Mouse (Mus musculus) common myeloid progenitor, adult 5-6 weeks (primary cell): ENCODE measurements around the gene Eps15. TPM values are rescaled to one million over a fixed set of nuclear protein-coding genes. Genes with fewer than 3 reads are reported as not detected.

Experiments
- ATAC-seq: replicated peaks from 2 replicates; pipeline ENCODE4 v1.8.0; 2016; ENCODE audit warnings: low read depth, mild to moderate bottlenecking, moderate TSS enrichment, inconsistent platforms; ENCODE audit not compliant: poor library complexity, severe bottlenecking
- total RNA-seq: library from RNA; stranded (forward); fragments of 200-1000, 187-1606 nt; gene quantifications from 2 replicates; pipeline ENCODE4 v1.2.3, GENCODE M21; 2017

Gene Eps15
- total RNA-seq, 1 experiment from 2014 or later: 63.1 TPM

DNA sequence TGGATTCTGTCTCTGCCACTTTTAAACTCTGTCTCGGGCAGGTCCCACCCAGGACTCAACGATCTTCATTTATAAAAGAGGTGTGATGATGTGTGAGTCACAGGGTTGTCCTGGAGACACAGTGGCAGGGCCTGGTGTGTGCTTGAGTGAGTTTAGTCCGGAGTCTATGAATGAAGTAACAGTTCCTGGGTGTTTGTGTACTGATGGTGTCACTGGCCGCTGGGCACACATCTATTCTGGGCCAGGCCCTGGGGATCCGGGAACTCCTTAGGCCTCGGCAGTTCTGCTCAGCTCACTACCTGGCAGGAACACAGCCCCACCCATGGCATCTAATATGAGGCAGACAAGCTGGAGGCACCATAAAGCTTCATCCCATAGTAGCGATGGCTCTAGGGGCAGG, 141.5 kb downstream of the Eps15 start:
- ATAC-seq: no peak

DNA sequence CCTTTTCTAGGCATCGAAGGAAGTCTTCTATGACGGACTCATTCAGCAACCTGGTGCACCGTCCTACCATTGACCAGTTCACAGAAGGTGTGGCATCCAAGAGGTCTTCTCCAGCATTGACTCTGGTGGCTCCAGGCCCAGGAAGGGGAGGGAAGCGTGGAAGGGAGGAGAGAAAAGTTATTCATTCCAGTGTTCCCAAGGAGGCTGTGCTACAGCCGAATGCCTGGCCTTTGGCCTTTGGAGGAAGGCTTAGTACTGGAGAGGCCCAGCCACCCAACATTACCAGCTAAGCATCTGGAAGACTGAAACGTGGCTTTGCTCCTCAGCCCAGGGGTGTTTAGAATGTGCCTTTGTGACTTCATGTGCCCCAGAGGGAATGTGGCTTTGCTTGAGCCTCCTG, 142.4 kb downstream of the Eps15 start:
- ATAC-seq: no peak

DNA sequence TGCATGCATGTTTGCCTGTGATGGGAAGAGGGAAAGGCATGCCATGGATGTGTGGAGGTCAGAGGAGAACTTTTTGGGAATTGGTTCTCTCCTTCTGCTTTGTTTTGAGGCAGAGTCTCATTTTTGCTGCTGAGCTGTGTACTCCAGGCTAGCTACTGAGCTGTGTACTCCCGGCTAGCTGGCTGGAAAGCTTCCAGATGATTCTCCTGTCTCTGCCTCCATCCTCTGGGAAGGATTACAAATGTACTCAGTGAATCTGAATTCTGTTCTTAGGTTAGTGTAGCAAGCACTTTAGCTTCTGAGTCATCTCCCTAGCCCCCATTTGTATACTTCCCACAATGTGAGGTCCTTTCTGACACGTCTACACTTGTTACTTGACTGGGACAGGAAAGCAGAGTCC, 143.4 kb downstream of the Eps15 start:
- no peak for ATAC-seq

DNA sequence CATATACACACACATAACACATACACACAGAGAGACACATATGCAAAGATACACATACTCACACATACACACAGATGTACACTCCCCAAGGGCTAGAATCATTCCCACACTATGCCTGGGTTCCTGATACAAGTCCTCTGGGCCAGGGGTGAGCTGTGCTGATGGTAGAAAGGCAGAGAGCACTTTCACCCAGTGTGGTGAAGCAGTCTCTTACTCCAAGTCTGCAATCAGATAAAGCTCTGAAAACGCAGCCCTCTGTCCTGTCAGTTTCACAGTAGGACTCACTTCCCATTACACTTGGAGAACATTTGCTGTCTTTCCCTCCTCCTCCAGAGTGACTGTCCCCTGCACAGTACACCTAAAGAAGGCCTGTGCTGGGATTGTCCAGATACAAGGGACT, 147.0 kb downstream of the Eps15 start:
- no peak for ATAC-seq

DNA sequence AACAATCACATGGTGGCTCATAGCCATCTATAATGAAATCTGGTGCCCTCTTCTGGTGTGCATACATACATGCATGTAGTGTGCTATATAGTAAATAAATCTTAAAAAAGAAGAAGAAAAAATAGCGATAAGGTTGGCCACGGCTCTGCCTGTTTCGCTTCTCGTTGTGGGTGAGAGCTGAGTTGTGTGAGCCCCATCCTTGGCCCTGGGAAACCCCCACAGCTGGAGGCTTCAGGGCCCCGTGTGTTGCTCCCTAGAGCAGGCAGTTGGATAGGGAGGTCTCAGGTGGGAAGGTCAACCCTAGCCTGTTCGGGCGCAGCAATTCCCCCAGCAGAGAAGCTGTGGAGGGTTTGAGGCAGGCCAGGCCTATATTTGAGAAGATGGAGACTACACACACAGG, 150.2 kb downstream of the Eps15 start:
- no peak for ATAC-seq

DNA sequence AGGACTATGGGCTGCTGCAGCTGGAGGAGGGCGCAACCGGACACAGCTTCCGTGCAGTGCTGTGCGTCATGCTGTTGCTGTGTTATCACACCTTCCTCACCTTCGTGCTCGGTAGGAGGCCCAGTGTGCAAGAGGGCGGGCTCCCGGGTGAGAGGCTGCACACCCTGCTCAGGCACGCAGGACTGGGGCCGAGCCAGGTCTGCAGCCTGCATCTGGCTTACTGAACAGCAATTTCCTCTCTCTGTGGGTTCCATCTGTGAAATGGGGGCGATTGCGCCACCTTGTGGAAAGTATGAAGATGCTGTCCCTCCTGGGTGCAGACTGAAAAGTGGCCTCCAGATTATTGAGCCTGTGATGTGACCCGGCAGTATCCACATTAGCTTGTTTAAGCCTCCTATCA, 150.8 kb downstream of the Eps15 start:
- peak; percentile 51 for ATAC-seq

DNA sequence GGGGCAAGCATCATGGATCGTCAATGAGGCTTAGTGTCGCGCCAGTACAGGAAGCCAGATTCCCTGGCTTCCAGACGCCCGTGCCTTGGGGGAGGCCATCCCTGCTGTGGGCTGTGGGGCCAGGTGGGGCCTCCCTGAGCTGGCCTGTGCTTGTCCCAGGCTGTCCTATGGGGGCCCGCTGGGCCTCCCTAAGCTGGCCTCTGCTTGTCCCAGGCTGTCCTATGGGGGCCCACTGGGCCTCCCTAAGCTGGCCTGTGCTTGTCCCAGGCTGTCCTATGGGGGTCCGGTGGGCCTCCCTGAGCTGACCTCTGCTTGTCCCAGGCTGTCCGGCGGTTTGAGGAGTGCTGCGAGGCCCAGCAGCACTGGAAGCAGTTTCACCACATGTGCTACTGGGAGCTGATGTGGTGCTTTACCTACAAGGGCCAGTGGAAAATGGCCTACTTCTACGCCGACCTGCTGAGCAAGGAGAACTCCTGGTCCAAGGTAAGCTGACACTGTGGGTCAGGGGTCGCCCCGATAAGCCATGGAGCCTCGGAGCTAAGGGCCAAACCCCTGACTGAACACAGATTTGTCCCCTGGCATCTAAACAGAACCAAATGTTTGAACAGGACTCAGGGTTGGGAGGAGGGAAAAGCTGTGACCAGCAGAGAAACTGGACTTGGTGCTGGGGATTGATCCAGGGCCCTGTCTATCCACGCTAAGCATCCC, 152.8 kb downstream of the Eps15 start:
- no peak for ATAC-seq

DNA sequence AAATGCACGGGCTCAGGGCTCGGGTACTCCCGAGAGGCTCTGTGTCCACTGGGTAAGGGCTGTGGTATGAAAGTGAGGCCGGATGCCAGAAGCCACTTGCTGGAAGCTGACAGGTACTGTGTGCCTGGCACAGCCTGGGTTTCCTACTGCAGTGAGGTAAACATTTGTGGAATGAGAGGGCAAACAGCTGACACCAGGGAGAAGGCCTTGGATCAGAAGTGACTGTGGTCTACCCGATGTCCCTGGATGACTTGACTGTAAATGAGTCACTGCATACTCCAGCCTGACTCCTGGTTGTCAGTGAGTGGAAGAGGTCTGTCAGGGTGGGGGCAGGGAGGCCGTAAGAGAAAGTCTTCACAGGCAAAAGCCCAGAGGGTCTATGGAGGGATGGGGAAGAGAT, 153.6 kb downstream of the Eps15 start:
- no peak for ATAC-seq

DNA sequence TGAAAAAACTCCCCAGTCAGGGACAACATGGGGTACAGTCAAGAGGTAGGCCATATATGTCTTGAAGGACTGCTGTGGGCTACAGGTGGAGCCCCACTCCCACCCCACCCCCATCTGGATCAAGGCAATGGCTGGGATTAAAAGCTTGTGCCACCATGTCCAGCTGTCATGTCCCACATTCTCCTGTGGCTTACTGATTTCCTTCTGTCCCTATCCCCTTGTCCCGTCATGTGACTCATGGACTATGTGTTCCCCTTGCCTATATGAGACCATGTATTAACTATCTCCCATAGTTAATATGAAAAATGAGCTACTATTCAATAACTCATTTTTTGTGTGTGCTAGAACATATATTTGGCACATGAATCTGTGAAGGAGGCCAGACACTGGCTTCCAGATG, 154.2 kb downstream of the Eps15 start:
- no peak for ATAC-seq

Other genes with a start within 250 kb of the Eps15 start
- gene Osbpl9, start 78.0 kb upstream of the Eps15 start, total RNA-seq: 61.4 and 64.8 TPM in 2 replicates
- gene Calr4, start 45.8 kb upstream of the Eps15 start, total RNA-seq: not detected in 2 replicates
- gene Ttc39a, start 126.4 kb downstream of the Eps15 start, total RNA-seq: 0.46 and 2.8 TPM in 2 replicates
- gene Rnf11, start 204.5 kb downstream of the Eps15 start, total RNA-seq: 24.7 and 29.2 TPM in 2 replicates